Mouse (Mus musculus) heart, embryonic 14.5 days (tissue): Measurements from ENCODE around the gene Nhsl1. TPM values are rescaled to one million over a fixed set of nuclear protein-coding genes. Genes with fewer than 3 reads are reported as not detected.
"Not testable (repeated sequence)": the region's sequence is repeated elsewhere in the genome, so short reads cannot be mapped to it uniquely, and the experiment has no call there.

Experiments used
- ATAC-seq: fragments of 200-750 bp; cut with Nextera tagmentation; 2 replicates; pipeline ENCODE4 v1.8.0; 2017; ENCODE audit warnings: low read depth, moderate TSS enrichment; ENCODE audit not compliant: insufficient number of reproducible peaks, insufficient read depth, low FRiP score
- H3K27ac ChIP-seq, 2 experiments: fragments of 200-500 bp in 1 of 2; fragments of 300-500 bp in 1 of 2; sonication (generic) in 1 of 2; replicated peaks in 1 of 2; 2 replicates each; pipeline ENCODE4 v1.5.1; 2012 to 2014; ENCODE audit warnings: low read depth in 2 of 2, low read length in 2 of 2, control low read depth in 1 of 2, mild to moderate bottlenecking in 1 of 2, mixed read lengths in 1 of 2; ENCODE audit not compliant: control insufficient read depth in 1 of 2, insufficient read depth in 1 of 2
- H3K27me3 ChIP-seq: fragments of 300-500 bp; sonication (generic); 2 replicates; pipeline ENCODE4 v1.6.1; 2014; ENCODE audit warnings: mild to moderate bottlenecking, low read length, control low read depth; ENCODE audit not compliant: control insufficient read depth, insufficient read depth
- H3K36me3 ChIP-seq: fragments of 300-500 bp; sonication (generic); 2 replicates; pipeline ENCODE4 v1.6.1; 2014; ENCODE audit warnings: mild to moderate bottlenecking, control low read depth, low read length, mixed read lengths; ENCODE audit not compliant: control insufficient read depth, insufficient read depth
- H3K4me1 ChIP-seq, 2 experiments: fragments of 200-500 bp in 1 of 2; fragments of 300-500 bp in 1 of 2; sonication (generic) in 1 of 2; 2 replicates each; pipeline ENCODE4 v1.6.1; 2012 to 2014; ENCODE audit warnings: low read length in 2 of 2, control low read depth in 1 of 2, mixed read lengths in 1 of 2; ENCODE audit not compliant: control insufficient read depth in 2 of 2, insufficient read depth in 2 of 2
- H3K4me2 ChIP-seq: fragments of 300-500 bp; sonication (generic); 2 replicates; pipeline ENCODE4 v1.6.1; 2014; ENCODE audit warnings: mild to moderate bottlenecking, low read length
- H3K4me3 ChIP-seq, 2 experiments: fragments of 200-500 bp in 1 of 2; fragments of 300-500 bp in 1 of 2; sonication (generic) in 1 of 2; 2 replicates each; pipeline ENCODE4 v1.5.1; 2012 to 2014; ENCODE audit warnings: low read length in 2 of 2, mild to moderate bottlenecking in 2 of 2, control low read depth in 1 of 2, low read depth in 1 of 2, moderate library complexity in 1 of 2; ENCODE audit not compliant: control insufficient read depth in 1 of 2, insufficient read depth in 1 of 2
- H3K9ac ChIP-seq: fragments of 300-500 bp; sonication (generic); 2 replicates; pipeline ENCODE4 v1.6.1; 2014; ENCODE audit warnings: mild to moderate bottlenecking, low read length
- H3K9me3 ChIP-seq: fragments of 300-500 bp; sonication (generic); 2 replicates; pipeline ENCODE4 v1.6.1; 2016; ENCODE audit warnings: low read length, control low read depth; ENCODE audit not compliant: control insufficient read depth
- WGBS: fragments of 180-500 bp; shearing (Covaris S2); extraction: QIAGEN DNeasy Blood & Tissue Kit; methylation state at CpG from one replicate; pipeline ENCODE4 v1.1.7; 2014; 5-methylcytosine and 5-hydroxymethylcytosine counted together
- polyA plus RNA-seq: library from polyadenylated mRNA; unstranded; fragments of >200 nt; fragmentation: Nextera tagmentation; extraction: Ambion mirVana; gene quantifications from 2 replicates; pipeline ENCODE4 v1.2.1, GENCODE M21; 2014

Nhsl1 gene
- polyA plus RNA-seq, 1 experiment from 2014 or later = 19.4 TPM

DNA sequence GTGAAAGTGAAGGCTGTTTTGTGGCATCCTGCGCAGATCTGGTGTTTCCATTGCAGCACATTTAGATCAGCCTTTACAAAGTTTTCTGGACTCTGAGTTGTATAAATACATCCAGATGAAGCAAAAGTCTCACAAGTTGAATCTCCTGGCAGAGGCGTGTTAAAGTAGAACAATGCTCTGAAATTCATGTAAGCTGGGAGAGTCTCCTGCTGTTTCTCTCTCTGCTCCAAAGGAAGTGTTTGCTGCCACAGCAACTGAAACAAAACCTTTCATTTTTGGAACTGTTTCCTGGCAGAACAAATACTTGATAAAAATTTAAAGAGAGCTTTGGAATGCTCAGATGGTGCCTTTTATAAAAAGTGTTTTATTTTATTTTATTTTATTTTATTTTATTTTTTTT is 118.8 kb downstream of the Nhsl1 start:
- Histone ChIP-seq H3K36me3 (no peaks in the 10 kb centered on the region), H3K9ac (no peak overlapping the region), H3K27ac (peak overlapping the region in 1 of 2 experiments; percentile 46; a peak in 2 of 4 replicates), H3K27me3 (no peaks in the 10 kb centered on the region), H3K4me1 (peaks cover 16 to 58% of the 10 kb centered on the region in 2 experiments), H3K9me3 (no peaks in the 10 kb centered on the region), H3K4me2 (no peak overlapping the region), H3K4me3 (no peak overlapping the region)
- WGBS = 63% methylated on average over 2 of the region's 2 CpGs
- no peak for ATAC-seq

DNA sequence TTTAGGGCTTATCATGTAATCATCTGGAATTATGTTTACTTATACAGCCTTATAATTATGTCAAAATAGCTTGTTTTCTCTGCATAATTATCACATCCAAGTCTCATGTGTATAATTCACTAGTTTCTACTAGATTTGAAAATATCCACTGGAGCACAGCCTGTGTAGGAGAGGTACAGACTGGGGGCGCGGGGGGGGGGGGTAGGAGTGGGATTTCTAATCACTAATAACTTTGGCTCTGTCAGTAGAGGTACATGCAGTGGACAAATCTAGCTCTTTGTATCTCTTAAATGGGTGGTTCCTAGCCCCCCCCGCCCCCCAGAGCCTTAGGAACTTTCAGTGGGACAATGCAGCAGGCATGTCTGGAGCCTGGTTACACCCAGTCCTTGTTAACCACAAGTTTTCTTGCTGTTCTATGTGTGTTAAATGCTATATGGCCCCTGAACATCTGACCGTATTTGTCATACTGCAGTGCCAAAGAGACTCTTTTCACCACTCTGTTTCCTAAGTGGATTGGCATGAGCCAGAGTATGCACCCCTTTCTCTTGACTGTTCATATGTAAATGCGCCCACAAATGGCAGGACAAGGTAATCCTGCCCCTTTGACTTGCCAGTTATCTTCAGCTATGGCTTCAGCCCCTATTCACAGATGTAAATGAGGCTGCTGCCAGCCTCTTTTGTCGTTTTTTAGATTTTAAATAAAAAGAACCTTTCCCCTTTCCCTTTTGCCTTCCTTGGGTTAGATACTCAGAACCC is 127.0 kb downstream of the Nhsl1 start:
- ATAC-seq = no peak
- Histone ChIP-seq H3K4me3 (no peak overlapping the region), H3K4me1 (peaks cover 26 to 62% of the 10 kb centered on the region in 2 experiments), H3K9me3 (no peaks in the 10 kb centered on the region), H3K4me2 (peak overlapping the region; percentile 59), H3K27me3 (no peaks in the 10 kb centered on the region), H3K27ac (peak overlapping the region; percentile 95 to 96), H3K36me3 (no peaks in the 10 kb centered on the region), H3K9ac (peak overlapping the region; percentile 56)
- WGBS = 32% methylated on average over 6 of the region's 6 CpGs

DNA sequence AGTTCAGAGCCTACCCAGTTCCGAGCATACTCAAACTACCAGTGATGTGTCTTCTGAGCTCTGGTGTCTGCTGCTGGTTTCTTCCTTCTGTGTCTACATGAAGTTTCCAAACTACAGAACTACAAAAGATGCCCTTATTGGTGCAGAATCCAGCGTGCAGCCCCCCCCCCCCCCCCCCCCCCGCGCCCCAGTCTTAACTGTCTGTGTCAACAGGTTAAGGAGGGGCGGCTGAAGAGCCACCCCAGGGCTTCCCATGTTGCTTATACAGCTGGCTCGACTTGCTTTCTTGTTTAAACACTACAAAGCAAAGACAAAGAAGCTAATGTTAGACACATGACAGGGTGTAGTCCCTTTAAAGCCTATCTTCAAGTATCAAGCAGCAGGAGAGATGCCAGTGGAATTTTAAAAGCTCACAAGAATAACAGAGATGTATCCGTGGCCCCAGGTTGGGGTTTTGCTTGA is 127.6 kb downstream of the Nhsl1 start:
- H3K27me3 ChIP-seq = no peaks in the 10 kb centered on the region
- no peaks in the 10 kb centered on the region for H3K9me3 ChIP-seq
- peak overlapping the region; percentile 56 for H3K9ac ChIP-seq
- no peak for ATAC-seq
- H3K36me3 ChIP-seq = no peaks in the 10 kb centered on the region
- peak overlapping the region; percentile 95 to 96 for H3K27ac ChIP-seq
- H3K4me1 ChIP-seq = peaks cover 28 to 66% of the 10 kb centered on the region in 2 experiments
- peak overlapping the region; percentile 59 for H3K4me2 ChIP-seq
- whole genome bisulfite sequencing = 8% methylated on average over 6 of the region's 7 CpGs
- no peak overlapping the region for H3K4me3 ChIP-seq

DNA sequence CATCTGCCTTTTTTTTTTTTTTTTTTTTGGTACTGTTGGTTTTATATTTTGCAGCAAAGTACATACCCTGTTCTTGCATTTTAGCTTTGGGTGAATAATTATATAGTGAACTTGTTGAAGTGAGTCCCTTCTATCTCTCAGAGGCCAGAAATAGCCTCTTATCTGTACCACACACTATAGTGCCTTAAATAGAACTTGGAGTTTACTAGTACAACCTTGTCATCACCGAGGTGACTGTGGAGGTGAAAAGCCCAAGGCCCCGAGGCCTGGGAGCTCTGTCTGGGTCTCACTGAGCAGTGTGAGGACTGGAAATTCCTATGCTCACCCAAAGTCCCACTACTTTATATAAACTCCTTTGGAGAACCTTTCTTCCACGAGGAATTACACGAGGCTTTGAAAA is 128.5 kb downstream of the Nhsl1 start:
- H3K4me1 ChIP-seq = peaks cover 28 to 72% of the 10 kb centered on the region in 2 experiments
- peak overlapping the region; percentile 96 to 98 for H3K27ac ChIP-seq
- H3K9me3 ChIP-seq = no peaks in the 10 kb centered on the region
- peak overlapping the region; percentile 58 for H3K9ac ChIP-seq
- peak overlapping the region in 1 of 2 experiments; percentile 11; a peak in 1 of 4 replicates for H3K4me3 ChIP-seq
- peak overlapping the region; percentile 59 for H3K4me2 ChIP-seq
- H3K36me3 ChIP-seq = no peaks in the 10 kb centered on the region
- WGBS = 8% methylated on average over 4 of the region's 4 CpGs
- ATAC-seq = peak; percentile 89
- H3K27me3 ChIP-seq = no peaks in the 10 kb centered on the region

DNA sequence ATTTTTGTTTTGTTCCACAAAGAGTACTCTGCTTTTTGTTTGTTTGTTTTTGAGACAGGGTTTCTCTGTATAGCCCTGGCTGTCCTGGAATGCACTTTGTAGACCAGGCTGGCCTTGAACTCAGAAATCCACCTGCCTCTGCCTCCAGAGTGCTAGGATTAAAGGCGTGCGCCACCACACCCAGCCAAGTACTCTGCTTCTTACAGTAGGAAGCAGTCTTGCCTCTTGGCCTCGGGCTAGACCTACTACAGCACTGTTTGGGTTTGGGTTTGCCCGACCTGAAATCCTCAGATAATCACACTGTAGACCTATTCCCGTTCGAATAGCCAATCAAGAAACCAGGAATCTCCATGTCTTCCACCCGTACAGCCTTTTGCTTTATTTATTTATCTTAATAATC is 130.1 kb downstream of the Nhsl1 start:
- H3K4me2 ChIP-seq, H3K9ac ChIP-seq, H3K27me3 ChIP-seq, ATAC-seq, H3K9me3 ChIP-seq, H3K4me3 ChIP-seq, H3K36me3 ChIP-seq: not testable (repeated sequence)
- H3K27ac ChIP-seq = peak overlapping the region; percentile 96 to 98
- WGBS = 92% methylated on average over 7 of the region's 7 CpGs
- peaks cover 33 to 84% of the 10 kb centered on the region in 2 experiments for H3K4me1 ChIP-seq

DNA sequence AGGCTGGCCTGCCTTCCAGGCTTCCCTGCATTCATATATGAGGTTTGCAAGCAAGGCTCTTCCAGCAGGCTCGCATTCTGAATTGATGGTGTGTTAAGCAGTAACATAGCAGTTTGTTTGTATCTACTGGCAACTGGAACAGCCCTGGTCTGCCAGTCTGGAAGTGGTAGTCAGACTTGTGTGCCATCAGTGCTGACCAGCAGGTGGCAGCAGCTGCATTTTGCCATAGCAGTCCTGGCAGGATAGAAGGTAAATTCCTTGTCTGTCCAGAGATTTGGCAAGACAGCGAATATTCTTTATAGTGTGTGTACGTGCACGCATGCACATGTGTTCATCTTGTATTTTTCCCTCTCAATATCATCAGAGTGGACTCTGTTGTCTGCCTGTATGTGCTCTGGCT is 134.6 kb downstream of the Nhsl1 start:
- Histone ChIP-seq H3K4me3 (no peak overlapping the region), H3K9ac (no peak overlapping the region), H3K4me1 (peaks cover 28 to 70% of the 10 kb centered on the region in 2 experiments), H3K27ac (peak overlapping the region in 1 of 2 experiments; percentile 53; a peak in 2 of 4 replicates), H3K4me2 (no peak overlapping the region), H3K27me3 (no peaks in the 10 kb centered on the region), H3K36me3 (no peaks in the 10 kb centered on the region), H3K9me3 (no peaks in the 10 kb centered on the region)
- peak; percentile 57; the same call in 1 of the 2 replicates for ATAC-seq
- 28% methylated on average over 4 of the region's 4 CpGs for WGBS

DNA sequence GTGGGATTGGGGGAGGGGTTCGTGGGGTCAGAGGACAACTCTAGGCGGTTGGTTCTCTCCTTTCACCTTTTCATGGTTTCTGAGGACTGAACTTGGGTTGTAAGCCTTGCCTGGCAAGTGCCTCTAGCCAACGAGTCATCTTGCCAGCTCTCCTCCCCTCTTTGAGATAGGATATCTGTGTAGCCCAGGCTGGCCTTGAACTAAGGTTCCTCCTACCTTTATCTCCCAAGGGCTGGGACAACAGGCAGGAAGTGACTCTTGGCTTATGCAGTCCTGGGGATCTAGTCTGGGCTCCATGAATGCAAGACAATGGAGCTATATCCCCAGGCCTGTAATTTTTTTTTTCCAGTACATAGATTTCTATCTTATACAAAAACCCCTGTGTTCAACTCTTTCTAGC is 135.4 kb downstream of the Nhsl1 start:
- no peak overlapping the region for H3K9ac ChIP-seq
- H3K27ac ChIP-seq = no peak overlapping the region
- no peak for ATAC-seq
- H3K4me2 ChIP-seq = no peak overlapping the region
- 59% methylated on average over 3 of the region's 3 CpGs for WGBS
- no peaks in the 10 kb centered on the region for H3K9me3 ChIP-seq
- H3K4me3 ChIP-seq = no peak overlapping the region
- no peaks in the 10 kb centered on the region for H3K36me3 ChIP-seq
- H3K27me3 ChIP-seq = no peaks in the 10 kb centered on the region
- H3K4me1 ChIP-seq = peaks cover 25 to 71% of the 10 kb centered on the region in 2 experiments
